Mouse (Mus musculus): Measurements from ENCODE around the gene Kcnmb1.
A peak's percentile ranks its signal among the peaks of the same experiment; 100 is the strongest.

Kcnmb1 gene

GRCm38 (mm10) chr11:33944786-33945328, 18.0 kb upstream of the Kcnmb1 start:
- DNase-seq: no peak

DNA sequence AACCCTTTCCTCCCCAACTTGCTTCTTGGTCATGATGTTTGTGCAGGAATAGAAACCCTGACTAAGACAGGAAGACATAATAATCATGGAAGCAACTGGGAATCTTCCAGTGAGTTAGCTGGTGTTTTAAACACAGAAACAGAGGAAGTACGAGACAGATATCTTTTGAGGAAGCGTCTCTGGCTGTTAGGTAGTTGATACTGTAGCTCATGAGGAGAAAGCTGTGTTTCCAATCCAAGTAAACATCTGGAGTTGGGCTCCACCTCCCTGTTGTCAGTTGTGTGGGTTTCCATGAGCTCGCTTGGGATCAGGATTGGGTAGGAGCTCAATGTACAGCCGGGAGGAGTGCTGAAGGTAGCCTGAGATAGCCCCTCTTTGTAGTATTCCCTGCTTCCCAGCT, 16.3 kb upstream of the Kcnmb1 start:
- DNase-seq: no peak

DNA sequence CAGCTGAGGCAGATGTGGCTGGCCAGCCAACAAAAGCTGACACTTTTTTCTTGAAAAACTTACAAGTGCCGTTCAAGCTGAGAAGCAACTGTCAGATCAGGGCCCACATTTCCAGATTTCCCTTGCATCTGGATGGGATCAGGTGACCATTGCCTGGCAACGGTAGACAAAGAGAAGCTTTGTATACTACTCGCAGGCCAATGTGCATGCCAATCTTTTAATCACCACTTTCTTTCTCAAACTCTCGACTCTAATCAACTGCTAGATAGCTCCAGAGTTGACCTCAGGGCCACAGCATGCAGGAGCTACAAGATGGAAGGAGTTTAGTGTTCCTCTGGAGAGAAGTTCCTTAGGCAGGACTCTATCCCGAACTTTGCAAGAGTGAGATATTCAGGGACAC, 11.7 kb upstream of the Kcnmb1 start:
- no peak for DNase-seq

- DNase-seq: no peak
Measured at GRCm38 (mm10) chr11:33951684-33952625, 10.9 kb upstream of the Kcnmb1 start.

- no peak for DNase-seq
Measured at GRCm38 (mm10) chr11:33955982-33956381, 6.8 kb upstream of the Kcnmb1 start.

DNA sequence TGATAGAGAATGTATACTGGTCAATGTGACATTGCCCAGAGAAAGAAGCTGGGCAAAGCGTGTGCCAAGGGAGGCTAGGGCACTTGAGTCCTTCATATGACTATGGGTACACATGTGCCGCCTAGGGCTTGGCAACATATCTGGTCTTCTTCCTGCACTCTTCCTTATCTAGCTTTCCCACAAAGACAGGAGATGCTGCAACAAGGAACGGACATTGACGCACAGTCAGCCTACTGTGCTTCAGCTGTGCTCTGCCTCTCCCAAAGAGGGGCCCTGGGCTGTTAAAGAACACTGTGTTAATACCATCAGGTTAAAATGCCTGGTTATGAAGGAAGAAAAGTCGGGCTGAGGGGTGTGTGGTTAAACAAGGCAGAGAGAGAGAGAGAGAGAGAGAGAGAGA, 6.2 kb upstream of the Kcnmb1 start:
- DNase-seq: no peak

- no peak for DNase-seq
Measured at GRCm38 (mm10) chr11:33957595-33957994, 5.2 kb upstream of the Kcnmb1 start.

DNA sequence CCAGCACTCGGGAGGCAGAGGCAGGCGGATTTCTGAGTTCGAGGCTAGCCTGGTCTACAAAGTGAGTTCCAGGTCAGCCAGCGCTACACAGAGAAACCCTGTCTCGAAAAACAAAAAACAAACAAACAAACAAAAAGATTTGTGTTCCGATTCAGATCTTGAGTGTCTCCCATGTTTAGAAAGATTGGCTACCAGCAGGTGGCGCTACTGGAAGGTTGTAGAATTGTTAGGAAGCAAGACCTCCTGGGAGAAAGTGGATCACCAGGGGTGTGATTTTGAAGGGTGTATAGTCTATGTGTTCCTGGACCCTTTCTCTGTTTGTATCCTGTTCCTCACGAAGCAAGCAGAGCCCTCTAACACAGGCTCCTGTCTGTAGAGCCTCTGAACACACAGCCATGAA, 4.1 kb upstream of the Kcnmb1 start:
- DNase-seq: no peak

- DNase-seq: no peak
Measured at GRCm38 (mm10) chr11:33962178-33962577, 635 bp upstream of the Kcnmb1 start.

- no peak for DNase-seq
Measured at GRCm38 (mm10) chr11:33965380-33965779, 2.6 kb downstream of the Kcnmb1 start.

GRCm38 (mm10) chr11:33967708-33968107, 4.9 kb downstream of the Kcnmb1 start:
- DNase-seq: no peak

GRCm38 (mm10) chr11:33969199-33969598, 6.4 kb downstream of the Kcnmb1 start:
- DNase-seq: no peak

GRCm38 (mm10) chr11:33972114-33972513, 9.3 kb downstream of the Kcnmb1 start:
- DNase-seq: no peak

DNA sequence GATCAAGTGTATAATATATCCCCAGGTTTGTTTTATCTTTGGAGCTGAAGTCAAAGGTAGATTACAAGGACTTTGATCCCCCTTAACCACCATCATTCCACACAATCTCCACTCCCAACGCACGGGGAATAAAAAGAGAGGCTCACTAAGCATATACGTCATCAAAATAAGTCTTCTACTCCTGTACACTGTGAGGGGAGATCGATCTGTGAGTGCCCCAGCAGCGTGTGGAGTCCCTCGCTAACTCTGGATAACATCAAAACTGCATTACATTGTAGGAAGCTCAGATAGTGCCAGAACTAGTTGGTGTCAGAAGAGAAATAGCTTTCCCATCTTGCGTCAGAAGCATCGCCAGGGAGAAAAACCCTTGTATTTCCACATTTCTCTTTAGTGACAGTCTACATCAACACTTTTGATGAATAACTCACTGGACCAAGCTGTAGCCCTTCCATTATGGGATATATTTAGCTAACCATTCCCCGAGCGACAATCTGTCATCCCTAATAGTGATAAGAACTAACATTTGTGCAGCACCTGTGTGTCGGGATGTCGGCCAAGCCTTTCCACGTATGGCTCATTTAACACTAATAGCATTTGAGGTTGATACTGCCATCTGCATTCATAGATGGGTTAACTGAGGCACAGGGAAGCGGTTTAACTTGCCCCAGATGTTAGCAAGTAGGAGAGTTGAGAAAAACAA, 11.7 kb downstream of the Kcnmb1 start:
- DNase-seq: peak; percentile 8

GRCm38 (mm10) chr11:33975121-33975520, 12.3 kb downstream of the Kcnmb1 start:
- DNase-seq: no peak

DNA sequence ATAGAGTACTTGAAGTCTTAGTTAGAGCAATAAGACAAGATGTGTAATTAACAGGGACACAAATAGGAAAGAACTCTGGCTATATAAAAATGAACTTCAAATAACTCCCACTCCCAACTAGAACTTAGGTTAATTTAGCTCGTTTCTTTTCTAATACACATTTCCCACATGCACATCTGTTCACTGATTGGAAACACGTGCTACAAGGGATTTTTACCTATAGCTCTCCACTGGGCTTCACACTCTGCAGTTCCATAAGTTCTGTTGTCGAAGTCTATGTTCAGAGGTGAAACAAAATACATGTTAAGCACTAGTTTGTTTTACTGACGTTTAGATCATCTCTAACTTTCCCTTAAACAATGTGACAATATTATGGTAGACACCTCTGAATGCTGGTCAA, 17.3 kb downstream of the Kcnmb1 start:
- no peak for DNase-seq

DNA sequence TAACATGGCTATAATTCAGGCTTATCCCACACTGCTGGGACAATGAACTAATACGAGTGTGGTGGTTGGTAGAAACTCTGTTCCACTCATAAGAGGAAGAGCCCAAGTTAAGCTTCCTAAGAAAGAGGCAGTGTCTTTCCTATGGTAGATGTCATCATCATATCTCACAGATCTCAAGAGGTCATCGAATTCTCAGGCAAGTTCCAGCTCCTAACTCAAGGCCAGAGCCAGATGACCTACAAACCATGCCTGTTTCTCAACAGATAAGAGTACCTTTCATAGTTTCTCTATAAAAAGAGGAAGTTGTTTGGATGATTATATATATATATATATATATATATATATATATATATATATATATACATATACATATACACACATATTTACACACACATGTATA, 23.7 kb downstream of the Kcnmb1 start:
- no peak for DNase-seq

DNA sequence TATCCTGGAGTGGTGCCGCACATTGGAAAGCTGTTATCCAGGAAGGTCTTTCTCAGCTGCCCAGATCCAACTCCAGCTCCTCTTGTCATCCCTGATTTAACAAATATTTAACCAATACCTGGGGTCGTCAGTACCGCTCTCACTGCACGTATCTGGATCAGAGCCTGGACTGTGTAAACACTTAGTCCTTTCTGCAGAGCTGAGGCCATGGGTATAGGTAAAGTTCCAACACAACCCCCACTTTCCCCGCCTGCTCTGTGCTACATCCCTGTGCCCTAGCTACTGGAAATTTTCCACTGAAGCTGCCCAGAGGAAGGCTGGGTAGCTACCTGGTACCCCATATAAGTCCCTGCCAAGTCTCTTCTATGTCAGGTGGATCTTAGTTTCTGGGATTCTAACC, 27.2 kb downstream of the Kcnmb1 start:
- no peak for DNase-seq

DNA sequence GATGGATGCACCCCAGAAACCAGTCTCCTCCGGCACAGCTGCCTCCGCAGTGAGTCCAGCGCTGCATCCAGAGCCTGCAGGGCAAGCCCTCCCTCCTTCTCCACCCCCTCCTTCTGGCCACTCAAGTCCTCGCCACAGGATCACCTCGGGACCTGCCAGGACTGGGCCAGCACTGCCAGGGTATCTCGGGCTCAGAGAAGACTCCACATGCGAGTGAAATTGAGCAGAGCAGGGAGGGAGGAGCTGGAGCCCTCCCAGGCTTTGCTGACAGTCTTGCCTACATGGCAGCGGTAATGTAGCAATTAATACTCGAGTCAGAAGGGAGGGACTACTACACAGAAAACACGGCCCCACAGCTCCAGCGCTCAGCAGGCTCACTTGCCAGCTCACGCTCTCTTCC, 30.1 kb downstream of the Kcnmb1 start, which contains the start of gene Kcnip1:
Gene Kcnip1 (minus strand): TSS at position 215 of the 400 bp plus-strand sequence.
- DNase-seq: peak; percentile 10

DNA sequence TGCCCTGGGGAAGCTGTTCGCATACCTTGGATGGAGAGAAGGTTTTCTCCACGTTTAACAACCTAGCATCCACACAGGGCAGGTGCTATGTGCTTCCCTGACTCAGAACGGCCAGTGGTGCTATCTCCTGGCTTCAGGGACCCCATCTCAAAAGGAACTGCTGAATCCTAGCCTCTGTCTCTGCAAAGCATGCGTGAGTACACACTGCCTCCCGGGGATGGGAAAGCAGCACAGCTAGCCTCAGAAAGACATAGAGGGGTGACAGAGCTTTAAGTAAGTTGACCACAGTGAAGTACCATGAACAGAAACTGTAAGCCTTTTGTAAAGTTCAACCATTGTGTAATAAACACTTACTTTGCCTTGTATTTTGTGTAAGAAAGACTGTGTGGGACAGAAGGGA, 30.7 kb downstream of the Kcnmb1 start:
- DNase-seq: no peak

DNA sequence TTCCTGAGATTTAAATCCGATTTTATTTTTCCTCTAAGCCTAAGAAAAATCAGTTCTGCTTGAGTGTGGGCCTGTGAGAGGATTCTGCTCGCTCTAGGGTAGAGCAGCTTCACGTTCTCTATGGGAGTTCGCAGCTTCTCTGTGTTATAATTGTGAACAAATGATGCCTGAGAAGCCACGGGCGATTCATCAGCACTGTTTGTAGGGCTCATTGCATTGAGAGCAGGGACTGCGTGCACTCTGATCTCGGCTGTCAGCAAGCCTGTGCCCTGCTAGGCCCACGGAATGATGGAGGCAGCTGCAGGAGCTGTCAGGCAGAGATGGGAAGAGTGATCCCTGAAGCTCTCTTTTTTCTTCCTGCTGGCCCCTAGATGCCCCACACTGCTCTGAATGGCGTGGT, 35.4 kb downstream of the Kcnmb1 start:
- no peak for DNase-seq

DNA sequence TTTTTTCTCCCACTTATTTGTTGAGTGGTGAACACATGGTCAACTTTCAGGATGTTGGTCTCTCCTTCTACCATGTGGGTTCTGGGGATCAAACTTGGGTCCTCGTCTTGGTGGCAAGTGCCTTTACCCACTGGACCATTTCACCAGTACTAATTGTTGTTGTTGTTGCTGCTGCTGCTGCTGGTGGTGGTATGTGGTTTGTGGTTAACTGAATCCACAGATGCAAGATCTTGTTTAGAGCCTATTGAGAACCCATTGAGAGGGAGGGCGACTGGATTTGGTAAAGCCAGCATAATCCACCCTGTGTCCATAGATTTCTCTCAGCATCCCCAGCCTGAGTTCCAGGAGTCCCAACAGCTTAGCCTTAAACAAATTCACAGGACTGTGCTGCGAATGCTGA, 37.6 kb downstream of the Kcnmb1 start:
- no peak for DNase-seq

DNA sequence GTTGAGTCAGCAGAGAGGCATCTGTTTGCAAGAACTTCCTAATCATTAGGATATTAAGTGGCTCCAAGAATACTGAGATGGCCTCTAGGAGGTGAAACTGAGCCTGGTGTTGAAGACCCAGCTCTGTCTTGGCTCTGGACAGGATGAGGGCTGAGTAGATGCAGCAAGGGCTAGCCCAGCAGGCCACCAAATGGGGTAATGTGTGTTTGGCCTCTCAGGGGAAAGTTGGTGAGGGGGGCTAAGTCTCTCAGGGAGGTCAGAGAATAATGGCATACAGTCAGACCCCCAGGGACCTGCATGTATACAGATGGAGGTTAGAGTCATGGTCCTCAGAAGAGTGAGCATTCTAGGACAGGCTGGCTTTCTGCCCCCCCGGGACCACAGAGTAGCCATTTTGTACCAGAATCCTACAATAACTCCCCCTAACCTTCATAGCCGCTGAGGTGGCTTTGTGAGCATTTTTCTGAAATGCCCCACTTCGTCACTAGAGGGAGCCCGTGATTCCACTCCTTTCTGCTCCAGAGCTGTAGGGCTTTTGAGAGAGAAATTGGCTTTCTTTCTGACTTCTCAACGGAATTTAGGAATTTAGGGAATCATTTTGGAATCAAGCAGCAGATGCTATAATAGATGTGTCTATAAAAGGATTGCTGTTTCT, 39.3 kb downstream of the Kcnmb1 start:
- peak; percentile 32 for DNase-seq

Measured in cerebellum, adult 9-10 months (tissue).